Mouse (Mus musculus): ENCODE data around the gene Fam98a. TPM values are rescaled to one million over a fixed set of nuclear protein-coding genes. Genes with fewer than 3 reads are reported as not detected.

Gene Fam98a
- polyA plus RNA-seq, 1 experiment = 6.1 TPM

GRCm38 (mm10) chr17:75536396-75537049, 15.2 kb downstream of the Fam98a start:
- H3K4me1 ChIP-seq (ENCODE audit: control insufficient read depth, insufficient read depth, insufficient read length) = no peaks in the 10 kb centered on the region
- WGBS = 32% methylated on average over 6 of the region's 6 CpGs
- peaks cover 12% of the 10 kb centered on the region for H3K36me3 ChIP-seq (ENCODE audit: control insufficient read depth, insufficient read depth, low read length)

DNA sequence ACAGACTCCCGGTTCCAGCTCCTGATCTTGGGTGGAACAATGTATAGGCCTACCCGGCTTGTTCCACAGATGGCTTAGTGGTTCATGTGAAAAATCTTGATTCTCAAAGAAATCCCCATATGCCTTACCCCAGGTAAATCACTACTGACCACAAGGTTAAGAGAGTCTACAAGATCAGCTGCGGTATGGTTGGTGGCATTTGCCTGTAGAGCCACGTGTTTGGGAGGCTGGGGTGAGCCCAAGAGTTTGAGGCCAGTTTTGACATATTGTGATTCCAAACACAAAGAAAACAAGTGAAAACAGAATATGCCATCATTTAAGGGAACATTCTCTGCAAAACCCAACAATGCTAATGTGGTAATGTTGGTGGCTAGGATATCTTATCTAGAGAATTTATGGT, 16.1 kb downstream of the Fam98a start:
- no peak overlapping the region for H3K27ac ChIP-seq (ENCODE audit: insufficient read depth, low read length)
- TF ChIP-seq POLR2A (IDR thresholded peaks at IDR 0.05; ENCODE audit: low read depth, low read length) (no peak), CTCF (IDR thresholded peaks at IDR 0.05; ENCODE audit: extremely low read depth, insufficient read depth, insufficient read length, insufficient replicate concordance) (no peak)
- H3K4me1 ChIP-seq (ENCODE audit: control insufficient read depth, insufficient read depth, insufficient read length) = no peaks in the 10 kb centered on the region
- no peak overlapping the region for H3K4me3 ChIP-seq (ENCODE audit: extremely low read depth, insufficient read depth, insufficient read length)
- peaks cover 12% of the 10 kb centered on the region for H3K36me3 ChIP-seq (ENCODE audit: control insufficient read depth, insufficient read depth, low read length)
- DNase-seq (ENCODE audit: low read depth in 1 of 2, low spot score in 2 of 2) = no peak
- 92% methylated on average over 4 of the region's 4 CpGs for WGBS
- H3K27me3 ChIP-seq (ENCODE audit: control insufficient read depth, insufficient read depth, low read length) = no peaks in the 10 kb centered on the region

More at GRCm38 (mm10) chr17:75536396-75537049, 15.2 kb downstream of the Fam98a start:
- Histone ChIP-seq H3K27ac (ENCODE audit: insufficient read depth, low read length) (no peak overlapping the region), H3K27me3 (ENCODE audit: control insufficient read depth, insufficient read depth, low read length) (no peaks in the 10 kb centered on the region), H3K4me3 (ENCODE audit: extremely low read depth, insufficient read depth, insufficient read length) (no peak overlapping the region)
- peak; percentile 47 to 49 for DNase-seq (ENCODE audit: low read depth in 1 of 2, low spot score in 2 of 2)
- peak; percentile 58; the same call in 1 of the 2 replicates for TF ChIP-seq CTCF (IDR thresholded peaks at IDR 0.05; ENCODE audit: extremely low read depth, insufficient read depth, insufficient read length, insufficient replicate concordance)
- TF ChIP-seq POLR2A (IDR thresholded peaks at IDR 0.05; ENCODE audit: low read depth, low read length) = no peak

DNA sequence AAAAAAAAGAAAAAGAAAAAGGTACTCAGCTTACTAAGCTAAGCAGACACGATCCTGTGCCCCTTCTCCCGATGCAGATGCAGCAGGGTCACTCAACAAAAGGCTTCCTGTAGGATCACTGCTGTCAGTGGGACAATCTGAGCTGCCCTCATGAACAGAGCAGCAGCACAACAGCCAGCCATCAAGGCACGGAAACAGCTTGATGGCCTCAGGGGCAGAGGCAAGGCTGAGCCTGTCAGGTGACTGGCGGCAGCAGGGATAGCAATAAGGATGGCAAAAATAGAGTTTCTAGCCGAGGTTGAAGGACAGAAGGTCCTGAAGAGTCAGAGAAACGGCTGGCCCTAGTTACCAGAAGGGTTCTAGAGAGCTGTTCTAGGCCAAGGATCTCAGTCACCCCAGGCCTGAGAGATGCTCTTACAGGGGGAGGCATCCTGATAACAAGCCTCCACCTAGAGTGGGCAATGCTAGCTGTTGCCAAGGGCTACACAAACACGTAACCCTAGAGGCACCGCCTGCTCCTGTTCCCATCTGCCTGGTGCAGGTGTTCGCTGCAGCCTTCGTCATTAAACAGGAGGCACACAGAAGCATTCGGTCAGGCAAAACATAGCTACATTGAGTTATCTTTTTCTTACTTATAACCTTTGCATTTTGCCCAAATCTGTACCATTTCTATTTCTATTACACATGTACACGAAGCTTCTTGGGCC, 17.3 kb downstream of the Fam98a start:
- WGBS = 88% methylated on average over 12 of the region's 12 CpGs
- Histone ChIP-seq H3K27me3 (ENCODE audit: control insufficient read depth, insufficient read depth, low read length) (no peaks in the 10 kb centered on the region), H3K4me1 (ENCODE audit: control insufficient read depth, insufficient read depth, insufficient read length) (no peaks in the 10 kb centered on the region), H3K27ac (ENCODE audit: insufficient read depth, low read length) (no peak overlapping the region), H3K36me3 (ENCODE audit: control insufficient read depth, insufficient read depth, low read length) (peaks cover 12% of the 10 kb centered on the region), H3K4me3 (ENCODE audit: extremely low read depth, insufficient read depth, insufficient read length) (no peak overlapping the region)
- no peak for DNase-seq (ENCODE audit: low read depth in 1 of 2, low spot score in 2 of 2)
- TF ChIP-seq CTCF (IDR thresholded peaks at IDR 0.05; ENCODE audit: extremely low read depth, insufficient read depth, insufficient read length, insufficient replicate concordance) (no peak), POLR2A (IDR thresholded peaks at IDR 0.05; ENCODE audit: low read depth, low read length) (no peak)

DNA sequence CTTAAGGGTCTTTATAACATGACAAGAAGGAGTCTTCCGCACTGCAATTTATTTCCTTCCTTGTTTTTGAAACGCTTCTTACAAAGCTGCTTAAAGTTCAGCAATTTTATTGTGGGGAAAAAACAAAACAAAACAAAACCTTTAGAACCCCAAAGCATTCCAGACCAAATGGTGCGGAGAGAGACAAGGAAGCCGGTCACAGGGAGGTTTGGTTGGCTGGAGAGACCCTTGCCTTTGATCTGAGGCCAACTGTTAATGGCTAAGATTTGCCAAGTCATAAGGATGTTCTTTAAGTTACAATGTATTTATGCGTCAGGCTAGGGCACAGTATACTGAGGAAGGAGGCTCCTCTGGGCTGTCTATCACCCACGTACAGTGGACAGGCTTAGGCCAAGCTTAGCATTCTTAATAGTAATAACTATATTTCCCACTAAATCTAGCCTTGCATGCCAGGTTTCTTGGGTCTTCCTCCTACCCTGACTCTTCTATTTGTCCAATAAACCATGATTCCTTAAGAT, 19.2 kb downstream of the Fam98a start:
- H3K36me3 ChIP-seq (ENCODE audit: control insufficient read depth, insufficient read depth, low read length) = peaks cover 1% of the 10 kb centered on the region; the same call in 1 of the 2 replicates
- H3K4me3 ChIP-seq (ENCODE audit: extremely low read depth, insufficient read depth, insufficient read length) = no peak overlapping the region
- H3K27ac ChIP-seq (ENCODE audit: insufficient read depth, low read length) = no peak overlapping the region
- 85% methylated on average over 6 of the region's 6 CpGs for WGBS
- no peaks in the 10 kb centered on the region for H3K4me1 ChIP-seq (ENCODE audit: control insufficient read depth, insufficient read depth, insufficient read length)
- H3K27me3 ChIP-seq (ENCODE audit: control insufficient read depth, insufficient read depth, low read length) = no peaks in the 10 kb centered on the region
- no peak for TF ChIP-seq CTCF (IDR thresholded peaks at IDR 0.05; ENCODE audit: extremely low read depth, insufficient read depth, insufficient read length, insufficient replicate concordance)
- no peak for TF ChIP-seq POLR2A (IDR thresholded peaks at IDR 0.05; ENCODE audit: low read depth, low read length)
- no peak for DNase-seq (ENCODE audit: low read depth in 1 of 2, low spot score in 2 of 2)

DNA sequence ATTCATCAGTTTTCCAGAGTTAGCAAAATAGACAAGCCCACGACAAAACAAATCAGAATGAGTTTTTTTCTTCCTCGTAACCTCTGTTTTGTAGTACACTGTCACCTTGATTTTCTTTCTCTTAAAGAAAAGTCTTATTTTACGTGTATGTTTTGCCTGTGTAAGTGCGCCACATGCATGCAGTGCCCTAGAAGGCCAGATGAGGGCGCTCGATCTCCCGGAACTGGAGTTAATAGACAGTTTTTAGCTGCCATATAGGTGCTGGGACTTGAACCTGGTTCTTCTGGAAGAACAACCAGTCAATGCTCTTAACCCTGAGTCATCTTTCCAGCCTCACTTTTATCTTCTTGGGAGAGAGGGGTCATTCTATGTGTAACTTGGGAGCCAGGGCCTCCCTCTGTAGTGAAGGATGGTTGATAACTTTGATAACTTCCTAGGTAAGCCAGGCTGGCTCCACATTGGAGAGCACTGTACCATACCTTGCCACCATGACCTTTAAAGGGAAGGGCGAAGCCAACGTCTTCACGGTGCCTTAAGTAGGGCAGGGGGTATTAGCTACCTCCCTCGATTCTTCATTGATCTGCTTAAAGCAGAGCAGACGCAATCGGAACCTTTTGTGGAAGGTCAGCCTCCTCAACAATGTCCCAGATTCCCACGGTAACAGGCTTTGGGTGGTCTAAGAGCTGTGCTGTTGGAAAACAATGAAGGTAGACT, 22.4 kb downstream of the Fam98a start:
- no peaks in the 10 kb centered on the region for H3K4me1 ChIP-seq (ENCODE audit: control insufficient read depth, insufficient read depth, insufficient read length)
- H3K36me3 ChIP-seq (ENCODE audit: control insufficient read depth, insufficient read depth, low read length) = peaks cover 5% of the 10 kb centered on the region
- DNase-seq (ENCODE audit: low read depth in 1 of 2, low spot score in 2 of 2) = no peak
- no peak overlapping the region for H3K4me3 ChIP-seq (ENCODE audit: extremely low read depth, insufficient read depth, insufficient read length)
- WGBS = 96% methylated on average over 14 of the region's 14 CpGs
- TF ChIP-seq CTCF (IDR thresholded peaks at IDR 0.05; ENCODE audit: extremely low read depth, insufficient read depth, insufficient read length, insufficient replicate concordance) (no peak), POLR2A (IDR thresholded peaks at IDR 0.05; ENCODE audit: low read depth, low read length) (no peak)
- H3K27me3 ChIP-seq (ENCODE audit: control insufficient read depth, insufficient read depth, low read length) = no peaks in the 10 kb centered on the region
- H3K27ac ChIP-seq (ENCODE audit: insufficient read depth, low read length) = no peak overlapping the region

DNA sequence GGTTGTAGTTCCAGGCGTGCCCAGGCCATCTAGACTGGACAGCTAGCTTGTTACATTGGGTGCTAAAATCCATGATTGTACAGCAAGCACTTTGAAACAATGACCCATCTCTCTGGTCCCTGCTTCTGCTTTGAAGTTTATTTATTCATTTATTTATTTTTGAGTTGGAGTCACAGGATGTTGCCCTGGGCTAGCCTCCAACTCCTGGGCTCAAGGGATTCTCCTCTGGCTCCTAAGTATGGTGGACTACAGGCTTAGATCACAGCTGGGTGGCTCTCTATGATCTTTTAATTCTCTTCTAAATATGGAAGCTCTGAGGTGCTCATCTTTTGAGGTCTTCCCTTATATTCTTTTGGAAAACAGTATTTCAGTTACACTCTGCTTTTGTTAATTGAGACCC, 25.3 kb downstream of the Fam98a start:
- Histone ChIP-seq H3K36me3 (ENCODE audit: control insufficient read depth, insufficient read depth, low read length) (peaks cover 6% of the 10 kb centered on the region), H3K4me1 (ENCODE audit: control insufficient read depth, insufficient read depth, insufficient read length) (peaks cover 8% of the 10 kb centered on the region; the same call in 1 of the 2 replicates), H3K27me3 (ENCODE audit: control insufficient read depth, insufficient read depth, low read length) (no peaks in the 10 kb centered on the region), H3K27ac (ENCODE audit: insufficient read depth, low read length) (no peak overlapping the region), H3K4me3 (ENCODE audit: extremely low read depth, insufficient read depth, insufficient read length) (no peak overlapping the region)
- WGBS = 95% methylated on average over 1 of the region's 1 CpGs
- DNase-seq (ENCODE audit: low read depth in 1 of 2, low spot score in 2 of 2) = no peak
- TF ChIP-seq POLR2A (IDR thresholded peaks at IDR 0.05; ENCODE audit: low read depth, low read length) = no peak
- no peak for TF ChIP-seq CTCF (IDR thresholded peaks at IDR 0.05; ENCODE audit: extremely low read depth, insufficient read depth, insufficient read length, insufficient replicate concordance)

All from spleen, adult 2 months (tissue).